9 mouse cellular contexts compared by ENCODE assay signal in the genomic region with DNA sequence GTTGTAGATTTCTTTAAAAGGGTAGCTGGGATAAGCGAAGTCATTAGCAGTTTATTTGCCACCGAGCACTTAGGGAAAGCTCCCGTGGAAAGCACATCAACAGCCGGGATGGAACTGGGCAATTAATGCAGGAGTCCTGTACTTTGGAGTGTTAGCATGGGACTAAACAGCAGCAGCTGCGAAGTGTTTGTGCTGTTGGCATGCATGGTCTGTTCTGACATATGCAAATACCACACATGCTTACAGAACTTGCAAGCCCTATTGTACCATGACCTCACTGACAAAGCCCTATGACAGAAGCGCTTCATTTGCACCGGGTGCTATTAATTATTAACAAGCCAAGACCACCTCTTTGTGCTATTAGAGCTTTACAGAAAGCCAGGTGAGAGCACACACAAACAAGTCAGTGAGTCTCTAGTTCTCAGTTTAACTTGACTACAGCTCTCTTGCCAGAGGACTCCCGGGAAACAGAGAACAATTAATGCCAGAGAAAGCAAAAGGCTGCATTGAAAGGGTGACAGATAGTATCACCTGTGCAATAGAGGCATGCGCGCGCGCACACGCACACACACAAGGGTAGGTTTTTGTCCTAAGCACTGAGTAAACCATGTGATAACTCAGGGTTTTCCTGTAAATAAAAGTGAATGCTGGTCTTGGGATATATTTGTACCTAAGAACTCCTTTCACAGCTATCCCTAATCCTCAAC.
DNase-seq lines count a peak whose midpoint lies in the region; ATAC-seq and TF ChIP-seq lines count a peak whose summit lies in the region.
"Had no signal": no experiment of that assay in that cellular context is flagged by ENCODE, and none has a peak within 500 bp of the region (broad histone marks: within the 10 kb centered on the region; RNA-seq: fewer than 3 reads in every experiment).

No protein-coding gene starts in this region.

- H3K9me3 ChIP-seq in lung, embryonic 14.5 days (ENCODE audit: low read depth, low read length) = no peaks in the 10 kb centered on the region
- H3K9me3 ChIP-seq in hindbrain, embryonic 14.5 days (ENCODE audit: control insufficient read depth, low read length) = no peaks in the 10 kb centered on the region
- no peaks in the 10 kb centered on the region for H3K9me3 ChIP-seq in limb, embryonic 14.5 days (ENCODE audit: control insufficient read depth, low read length)
- H3K9me3 ChIP-seq in stomach, embryonic 15.5 days = no peaks in the 10 kb centered on the region

- no peaks in the 10 kb centered on the region for H3K27me3 ChIP-seq in lung, embryonic 14.5 days (ENCODE audit: insufficient read depth, low read length)
- H3K27me3 ChIP-seq in hindbrain, embryonic 14.5 days (ENCODE audit: control insufficient read depth, insufficient read depth, low read length) = no peaks in the 10 kb centered on the region
- H3K27me3 ChIP-seq in limb, embryonic 14.5 days (ENCODE audit: control insufficient read depth, insufficient read depth, low read length) = no peaks in the 10 kb centered on the region
- no peaks in the 10 kb centered on the region for H3K27me3 ChIP-seq in stomach, embryonic 15.5 days (replicated peaks)
- H3K27me3 ChIP-seq in cerebellum, adult 2 months (ENCODE audit: control insufficient read depth, insufficient read depth, low read length) = no peaks in the 10 kb centered on the region

- peak; percentile 36 for DNase-seq in lung, embryonic 14.5 days
- DNase-seq in lung, adult 18-20 months = no peak
- peak; percentile 48 for DNase-seq in hindbrain, embryonic 14.5 days (ENCODE audit: low spot score)
- peak; percentile 17 for DNase-seq in limb, embryonic 14.5 days (ENCODE audit: low spot score)
- DNase-seq in cerebellum, adult 2 months = no peak
- no peak for DNase-seq in spleen, adult 18-20 months
- DNase-seq: thymus, postnatal 14 days had no signal

- H3K36me3 ChIP-seq in lung, embryonic 14.5 days (ENCODE audit: insufficient read depth) = no peaks in the 10 kb centered on the region
- H3K36me3 ChIP-seq in hindbrain, embryonic 14.5 days (replicated peaks; ENCODE audit: control insufficient read depth, insufficient read depth) = no peaks in the 10 kb centered on the region
- no peaks in the 10 kb centered on the region for H3K36me3 ChIP-seq in limb, embryonic 14.5 days (ENCODE audit: control insufficient read depth, insufficient read depth, low read length)
- no peaks in the 10 kb centered on the region for H3K36me3 ChIP-seq in stomach, embryonic 15.5 days

- no peak for TF ChIP-seq POLR2A in limb, embryonic 14.5 days (IDR thresholded peaks at IDR 0.05; ENCODE audit: borderline replicate concordance, extremely low read depth, insufficient read depth, insufficient read length)
- TF ChIP-seq POLR2A in cerebellum, adult 2 months (IDR thresholded peaks at IDR 0.05; ENCODE audit: borderline replicate concordance, insufficient read depth, low read length) = no peak

- no peak overlapping the region for H3K9ac ChIP-seq in lung, embryonic 14.5 days
- H3K9ac ChIP-seq in hindbrain, embryonic 14.5 days = no peak overlapping the region
- no peak overlapping the region for H3K9ac ChIP-seq in limb, embryonic 14.5 days (ENCODE audit: low read depth, low read length, severe bottlenecking)
- no peak overlapping the region for H3K9ac ChIP-seq in stomach, embryonic 15.5 days

- no peak for TF ChIP-seq CTCF in lung, embryonic 14.5 days (IDR thresholded peaks at IDR 0.05; ENCODE audit: low read depth)
- no peak for TF ChIP-seq CTCF in cerebellum, adult 2 months (IDR thresholded peaks at IDR 0.05; ENCODE audit: borderline replicate concordance, insufficient read depth, low read depth, low read length)

- 62% methylated on average over 13 of the region's 13 CpGs for WGBS in lung, embryonic 14.5 days
- WGBS in hindbrain, embryonic 14.5 days = 49% methylated on average over 13 of the region's 13 CpGs
- 57% methylated on average over 13 of the region's 13 CpGs for WGBS in limb, embryonic 14.5 days
- 52% methylated on average over 13 of the region's 13 CpGs for WGBS in stomach, embryonic 15.5 days
- WGBS in cerebellum, adult 2 months = 50% methylated on average over 13 of the region's 13 CpGs

- no peak overlapping the region for H3K4me3 ChIP-seq in lung, embryonic 14.5 days (ENCODE audit: low read depth, low read length)
- H3K4me3 ChIP-seq in hindbrain, embryonic 14.5 days (replicated peaks; ENCODE audit: low read length) = no peak overlapping the region
- H3K4me3 ChIP-seq in limb, embryonic 14.5 days (replicated peaks; ENCODE audit: low read length) = no peak overlapping the region
- no peak overlapping the region for H3K4me3 ChIP-seq in stomach, embryonic 15.5 days (replicated peaks)
- H3K4me3 ChIP-seq in cerebellum, adult 2 months (replicated peaks; ENCODE audit: insufficient read depth, low read depth, low read length) = no peak overlapping the region

- 0 out of 2 replicates have a peak, but pooled peaks have one; percentile 49 for ATAC-seq in lung, embryonic 14.5 days (ENCODE audit: insufficient read depth)
- ATAC-seq in hindbrain, embryonic 14.5 days (ENCODE audit: low FRiP score) = peak; percentile 91
- ATAC-seq in limb, embryonic 14.5 days (ENCODE audit: low FRiP score, low read depth) = peak; percentile 63; the same call in 1 of the 2 replicates
- peak; percentile 73 for ATAC-seq in stomach, embryonic 15.5 days (ENCODE audit: insufficient read depth, low FRiP score, low read depth)
- ATAC-seq in cerebellum, adult (ENCODE audit: insufficient number of reproducible peaks, low FRiP score, low TSS enrichment) = no peak

- H3K4me1 ChIP-seq in lung, embryonic 14.5 days (ENCODE audit: insufficient read depth) = 0 out of 2 replicates have a peak, but pooled peaks cover 5% of the 10 kb centered on the region
- 0 out of 2 replicates have a peak, but pooled peaks cover 9% of the 10 kb centered on the region for H3K4me1 ChIP-seq in hindbrain, embryonic 14.5 days (replicated peaks; ENCODE audit: control insufficient read depth, insufficient read depth, low read length)
- peaks cover 8% of the 10 kb centered on the region; the same call in 1 of the 2 replicates for H3K4me1 ChIP-seq in limb, embryonic 14.5 days (ENCODE audit: control insufficient read depth, insufficient read depth, low read length)
- no peaks in the 10 kb centered on the region for H3K4me1 ChIP-seq in stomach, embryonic 15.5 days
- no peaks in the 10 kb centered on the region for H3K4me1 ChIP-seq in cerebellum, adult 2 months (ENCODE audit: control insufficient read depth, insufficient read depth, low read length)

- H3K4me2 ChIP-seq in lung, embryonic 14.5 days = no peak overlapping the region
- H3K4me2 ChIP-seq in hindbrain, embryonic 14.5 days (replicated peaks) = peak overlapping the region; percentile 25
- 0 out of 2 replicates have a peak overlapping the region, but pooled peaks have one; percentile 13 for H3K4me2 ChIP-seq in limb, embryonic 14.5 days (replicated peaks; ENCODE audit: low read depth, low read length, severe bottlenecking)
- no peak overlapping the region for H3K4me2 ChIP-seq in stomach, embryonic 15.5 days

- H3K27ac ChIP-seq in lung, embryonic 14.5 days (ENCODE audit: low read depth) = no peak overlapping the region
- H3K27ac ChIP-seq in hindbrain, embryonic 14.5 days = no peak overlapping the region
- no peak overlapping the region for H3K27ac ChIP-seq in limb, embryonic 14.5 days (replicated peaks; ENCODE audit: low read depth, low read length)
- no peak overlapping the region for H3K27ac ChIP-seq in stomach, embryonic 15.5 days
- no peak overlapping the region for H3K27ac ChIP-seq in cerebellum, adult 2 months (ENCODE audit: insufficient read depth, low read length)

Comparison
In these comparisons a context has a peak if more than half of its experiments do, and no peak if none do; other contexts are left out.
1. DNase-seq: peak in lung, embryonic 14.5 days (single experiment), hindbrain, embryonic 14.5 days (single experiment) and limb, embryonic 14.5 days (single experiment); none in lung, adult 18-20 months (0 of 2), cerebellum, adult 2 months (0 of 2) and spleen, adult 18-20 months (0 of 2).
2. H3K4me2 ChIP-seq: peak in hindbrain, embryonic 14.5 days (single experiment) and limb, embryonic 14.5 days (single experiment); none in lung, embryonic 14.5 days (single experiment) and stomach, embryonic 15.5 days (single experiment).